Mouse (Mus musculus): ENCODE measurements around the gene Ctnnd2. TPM values are rescaled to one million over a fixed set of nuclear protein-coding genes. Genes with fewer than 3 reads are reported as not detected.
A peak's percentile ranks its signal among the peaks of the same experiment; 100 is the strongest.
"Not testable (repeated sequence)": the region's sequence is repeated elsewhere in the genome, so short reads cannot be mapped to it uniquely, and the experiment has no call there.

Ctnnd2 gene
- polyA plus RNA-seq (2014; fragmentation: Nextera tagmentation; extraction: Ambion mirVana): 78.9 and 81.5 TPM in 2 replicates

GRCm38 (mm10) chr15:30172391-30173281 is at the start of gene Ctnnd2:
TSS of gene Ctnnd2 (plus strand) at chr15:30172593.
- Histone ChIP-seq H3K4me2 (ENCODE audit: low read depth, low read length) (peak within 1 kb of the TSS; percentile 63), H3K9ac (replicated peaks; ENCODE audit: low read depth, low read length) (peak within 1 kb of the TSS; percentile 94), H3K36me3 (ENCODE audit: control insufficient read depth, insufficient read depth, low read length) (no peaks in the 10 kb centered on the region), H3K27me3 (ENCODE audit: control insufficient read depth, insufficient read depth, low read length) (no peaks in the 10 kb centered on the region), H3K4me1 (ENCODE audit: control insufficient read depth, insufficient read depth, low read length) (0 out of 2 replicates have a peak, but pooled peaks cover 5% of the 10 kb centered on the region), H3K27ac (ENCODE audit: low read depth, low read length) (peak within 1 kb of the TSS; percentile 99), H3K9me3 (ENCODE audit: control insufficient read depth, low read length) (no peaks in the 10 kb centered on the region), H3K4me3 (ENCODE audit: low read depth, low read length) (peak within 1 kb of the TSS; percentile 84)
- peak; percentile 92 for ATAC-seq (ENCODE audit: low read depth)
- WGBS: under 1% methylated on average over 63 of the region's 136 CpGs

GRCm38 (mm10) chr15:30130705-30131104 is 41.7 kb upstream of the Ctnnd2 start:
- H3K36me3 ChIP-seq (ENCODE audit: control insufficient read depth, insufficient read depth, low read length): no peaks in the 10 kb centered on the region
- H3K9me3 ChIP-seq (ENCODE audit: control insufficient read depth, low read length): no peaks in the 10 kb centered on the region
- no peak for ATAC-seq (ENCODE audit: low read depth)
- no peak overlapping the region for H3K4me2 ChIP-seq (ENCODE audit: low read depth, low read length)
- WGBS: 38% methylated on average over 6 of the region's 6 CpGs
- no peaks in the 10 kb centered on the region for H3K27me3 ChIP-seq (ENCODE audit: control insufficient read depth, insufficient read depth, low read length)
- H3K27ac ChIP-seq (ENCODE audit: low read depth, low read length): no peak overlapping the region
- no peak overlapping the region for H3K9ac ChIP-seq (replicated peaks; ENCODE audit: low read depth, low read length)
- H3K4me1 ChIP-seq (ENCODE audit: control insufficient read depth, insufficient read depth, low read length): no peaks in the 10 kb centered on the region
- H3K4me3 ChIP-seq (ENCODE audit: low read depth, low read length): no peak overlapping the region

DNA sequence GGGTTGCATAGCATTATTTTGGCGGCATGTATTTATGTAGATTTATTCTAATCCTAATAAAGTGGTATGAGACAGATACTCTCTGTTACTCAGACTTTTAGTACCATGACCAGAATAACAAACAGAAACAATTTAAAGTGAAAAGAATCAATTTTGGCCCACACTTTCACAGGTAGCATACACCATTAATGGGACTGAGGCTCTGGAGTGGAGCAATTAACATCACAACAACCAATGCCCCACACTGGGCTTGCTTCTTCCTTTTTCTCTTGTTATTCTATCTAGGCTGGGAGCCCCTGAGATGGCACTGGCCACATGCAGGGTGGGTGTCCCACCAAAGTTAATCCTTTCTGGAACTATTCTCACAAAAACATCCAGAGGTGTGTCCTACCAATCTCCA is 32.8 kb upstream of the Ctnnd2 start:
- not testable (repeated sequence) for H3K9me3 ChIP-seq (ENCODE audit: control insufficient read depth, low read length); H3K4me3 ChIP-seq (ENCODE audit: low read depth, low read length); H3K4me1 ChIP-seq (ENCODE audit: control insufficient read depth, insufficient read depth, low read length); H3K27ac ChIP-seq (ENCODE audit: low read depth, low read length); H3K9ac ChIP-seq (replicated peaks; ENCODE audit: low read depth, low read length); H3K27me3 ChIP-seq (ENCODE audit: control insufficient read depth, insufficient read depth, low read length); ATAC-seq (ENCODE audit: low read depth); H3K36me3 ChIP-seq (ENCODE audit: control insufficient read depth, insufficient read depth, low read length); H3K4me2 ChIP-seq (ENCODE audit: low read depth, low read length)
- 33% methylated on average over 1 of the region's 1 CpGs for WGBS

- H3K27me3 ChIP-seq (ENCODE audit: control insufficient read depth, insufficient read depth, low read length): no peaks in the 10 kb centered on the region
Observed at GRCm38 (mm10) chr15:30145413-30145812, 27.0 kb upstream of the Ctnnd2 start.

DNA sequence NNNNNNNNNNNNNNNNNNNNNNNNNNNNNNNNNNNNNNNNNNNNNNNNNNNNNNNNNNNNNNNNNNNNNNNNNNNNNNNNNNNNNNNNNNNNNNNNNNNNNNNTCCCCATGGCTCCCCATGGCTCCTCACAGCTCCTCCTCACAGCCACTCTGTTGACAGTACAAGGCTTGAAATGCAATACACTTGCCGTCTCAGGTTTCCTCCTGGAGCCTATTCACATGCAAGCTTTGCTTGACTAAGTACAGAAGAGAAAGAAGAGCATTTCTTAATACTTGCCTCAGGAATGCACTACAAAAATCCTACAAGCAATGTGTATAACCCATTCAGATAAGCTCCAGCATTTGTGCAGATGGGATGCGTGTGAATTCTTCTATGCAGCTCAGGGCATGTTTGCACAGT is 20.2 kb upstream of the Ctnnd2 start:
- H3K4me2 ChIP-seq (ENCODE audit: low read depth, low read length): no peak overlapping the region
- no peak overlapping the region for H3K9ac ChIP-seq (replicated peaks; ENCODE audit: low read depth, low read length)
- no peak overlapping the region for H3K27ac ChIP-seq (ENCODE audit: low read depth, low read length)
- H3K27me3 ChIP-seq (ENCODE audit: control insufficient read depth, insufficient read depth, low read length): no peaks in the 10 kb centered on the region
- H3K9me3 ChIP-seq (ENCODE audit: control insufficient read depth, low read length): no peaks in the 10 kb centered on the region
- H3K4me1 ChIP-seq (ENCODE audit: control insufficient read depth, insufficient read depth, low read length): no peaks in the 10 kb centered on the region
- 52% methylated on average over 2 of the region's 2 CpGs for WGBS
- ATAC-seq (ENCODE audit: low read depth): no peak
- H3K4me3 ChIP-seq (ENCODE audit: low read depth, low read length): no peak overlapping the region
- H3K36me3 ChIP-seq (ENCODE audit: control insufficient read depth, insufficient read depth, low read length): no peaks in the 10 kb centered on the region

More at GRCm38 (mm10) chr15:30145413-30145812, 27.0 kb upstream of the Ctnnd2 start:
- Histone ChIP-seq H3K27ac (ENCODE audit: low read depth, low read length) (no peak overlapping the region), H3K9ac (replicated peaks; ENCODE audit: low read depth, low read length) (no peak overlapping the region), H3K4me3 (ENCODE audit: low read depth, low read length) (no peak overlapping the region), H3K9me3 (ENCODE audit: control insufficient read depth, low read length) (no peaks in the 10 kb centered on the region), H3K4me2 (ENCODE audit: low read depth, low read length) (no peak overlapping the region), H3K4me1 (ENCODE audit: control insufficient read depth, insufficient read depth, low read length) (no peaks in the 10 kb centered on the region), H3K36me3 (ENCODE audit: control insufficient read depth, insufficient read depth, low read length) (no peaks in the 10 kb centered on the region)
- no peak for ATAC-seq (ENCODE audit: low read depth)
- 83% methylated on average over 2 of the region's 2 CpGs for WGBS

- Histone ChIP-seq H3K4me2 (ENCODE audit: low read depth, low read length) (no peak overlapping the region), H3K36me3 (ENCODE audit: control insufficient read depth, insufficient read depth, low read length) (no peaks in the 10 kb centered on the region), H3K27me3 (ENCODE audit: control insufficient read depth, insufficient read depth, low read length) (no peaks in the 10 kb centered on the region), H3K27ac (ENCODE audit: low read depth, low read length) (no peak overlapping the region), H3K9ac (replicated peaks; ENCODE audit: low read depth, low read length) (no peak overlapping the region), H3K4me1 (ENCODE audit: control insufficient read depth, insufficient read depth, low read length) (no peaks in the 10 kb centered on the region), H3K4me3 (ENCODE audit: low read depth, low read length) (no peak overlapping the region), H3K9me3 (ENCODE audit: control insufficient read depth, low read length) (no peaks in the 10 kb centered on the region)
- WGBS: 88% methylated on average over 1 of the region's 1 CpGs
- no peak for ATAC-seq (ENCODE audit: low read depth)
Observed at GRCm38 (mm10) chr15:30157975-30158374, 14.4 kb upstream of the Ctnnd2 start.

- ATAC-seq (ENCODE audit: low read depth): no peak
- Histone ChIP-seq H3K27ac (ENCODE audit: low read depth, low read length) (no peak overlapping the region), H3K9ac (replicated peaks; ENCODE audit: low read depth, low read length) (no peak overlapping the region), H3K4me3 (ENCODE audit: low read depth, low read length) (no peak overlapping the region), H3K9me3 (ENCODE audit: control insufficient read depth, low read length) (no peaks in the 10 kb centered on the region), H3K27me3 (ENCODE audit: control insufficient read depth, insufficient read depth, low read length) (no peaks in the 10 kb centered on the region), H3K36me3 (ENCODE audit: control insufficient read depth, insufficient read depth, low read length) (no peaks in the 10 kb centered on the region), H3K4me1 (ENCODE audit: control insufficient read depth, insufficient read depth, low read length) (0 out of 2 replicates have a peak, but pooled peaks cover 2% of the 10 kb centered on the region), H3K4me2 (ENCODE audit: low read depth, low read length) (no peak overlapping the region)
- 75% methylated on average over 8 of the region's 8 CpGs for WGBS
Observed at GRCm38 (mm10) chr15:30170031-30170430, 2.4 kb upstream of the Ctnnd2 start.

- Histone ChIP-seq H3K27ac (ENCODE audit: low read depth, low read length) (peak overlapping the region; percentile 99), H3K27me3 (ENCODE audit: control insufficient read depth, insufficient read depth, low read length) (no peaks in the 10 kb centered on the region), H3K4me3 (ENCODE audit: low read depth, low read length) (peak overlapping the region; percentile 84), H3K4me2 (ENCODE audit: low read depth, low read length) (peak overlapping the region; percentile 63), H3K36me3 (ENCODE audit: control insufficient read depth, insufficient read depth, low read length) (no peaks in the 10 kb centered on the region), H3K9me3 (ENCODE audit: control insufficient read depth, low read length) (no peaks in the 10 kb centered on the region), H3K9ac (replicated peaks; ENCODE audit: low read depth, low read length) (peak overlapping the region; percentile 94), H3K4me1 (ENCODE audit: control insufficient read depth, insufficient read depth, low read length) (0 out of 2 replicates have a peak, but pooled peaks cover 5% of the 10 kb centered on the region)
- ATAC-seq (ENCODE audit: low read depth): no peak
- WGBS: 17% methylated on average over 11 of the region's 11 CpGs
Observed at GRCm38 (mm10) chr15:30171493-30172195, 749 bp upstream of the Ctnnd2 start.
